Mouse (Mus musculus) lung, postnatal 0 days (tissue): ENCODE measurements around the gene Cipc.

Source experiments
- CTCF ChIP-seq: IDR thresholded peaks from 2 replicates; pipeline ENCODE4 v1.5.1; 2016; ENCODE audit warnings: antibody characterized with exemption, mild to moderate bottlenecking
- EP300 ChIP-seq: IDR thresholded peaks from 2 replicates; pipeline ENCODE4 v1.6.1; 2016; ENCODE audit warnings: antibody characterized with exemption, mild to moderate bottlenecking, control low read depth

- TF ChIP-seq CTCF (no peak), EP300 (no peak)
Measured at GRCm38 (mm10) chr12:86988227-86988626, 41.4 kb downstream of the Cipc start.
